Mouse (Mus musculus): ENCODE results near the gene Kcnn1. TPM values are rescaled to one million over a fixed set of nuclear protein-coding genes. Genes with fewer than 3 reads are reported as not detected.

Kcnn1 gene
- polyA plus RNA-seq, 1 experiment from 2014 or later, result 19.8 TPM

DNA sequence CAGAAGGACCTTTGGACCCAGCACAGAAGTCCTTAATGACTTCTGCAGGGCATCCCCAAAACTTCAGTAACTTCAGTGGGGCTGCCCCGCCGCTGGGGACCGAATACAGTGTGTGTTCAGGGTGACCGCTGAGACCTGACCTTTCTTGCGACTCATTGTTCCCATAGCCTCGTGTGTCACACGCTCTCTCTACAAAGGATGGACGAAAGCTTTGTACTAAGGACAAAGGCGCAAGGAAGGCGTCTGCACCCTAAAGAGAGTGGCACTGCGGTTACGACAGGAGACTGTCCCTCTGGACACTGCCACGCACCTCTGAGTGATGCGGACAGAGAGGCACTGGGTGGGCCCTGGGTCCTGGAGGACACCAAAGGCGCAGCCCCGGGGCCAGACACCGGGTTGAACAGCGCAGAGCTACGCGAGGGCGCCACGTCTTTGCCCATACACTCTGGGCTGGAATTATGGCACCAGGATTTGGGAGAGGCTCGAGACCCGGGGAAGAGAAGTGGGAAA is 1.7 kb upstream of the Kcnn1 start:
- ATAC-seq (ENCODE audit: low FRiP score, low read depth), result peak; percentile 17
- H3K4me2 ChIP-seq, result peak overlapping the region; percentile 94
- H3K27ac ChIP-seq (replicated peaks), result peak overlapping the region; percentile 95
- WGBS, result under 1% methylated on average over 24 of the region's 24 CpGs
- H3K27me3 ChIP-seq, result no peaks in the 10 kb centered on the region
- peaks cover 70% of the 10 kb centered on the region for H3K4me1 ChIP-seq (replicated peaks)
- H3K9me3 ChIP-seq, result no peaks in the 10 kb centered on the region
- H3K36me3 ChIP-seq, result peaks cover 6% of the 10 kb centered on the region; the same call in 1 of the 2 replicates
- peak overlapping the region; percentile 48 for H3K4me3 ChIP-seq
- peak overlapping the region; percentile 56 for H3K9ac ChIP-seq

DNA sequence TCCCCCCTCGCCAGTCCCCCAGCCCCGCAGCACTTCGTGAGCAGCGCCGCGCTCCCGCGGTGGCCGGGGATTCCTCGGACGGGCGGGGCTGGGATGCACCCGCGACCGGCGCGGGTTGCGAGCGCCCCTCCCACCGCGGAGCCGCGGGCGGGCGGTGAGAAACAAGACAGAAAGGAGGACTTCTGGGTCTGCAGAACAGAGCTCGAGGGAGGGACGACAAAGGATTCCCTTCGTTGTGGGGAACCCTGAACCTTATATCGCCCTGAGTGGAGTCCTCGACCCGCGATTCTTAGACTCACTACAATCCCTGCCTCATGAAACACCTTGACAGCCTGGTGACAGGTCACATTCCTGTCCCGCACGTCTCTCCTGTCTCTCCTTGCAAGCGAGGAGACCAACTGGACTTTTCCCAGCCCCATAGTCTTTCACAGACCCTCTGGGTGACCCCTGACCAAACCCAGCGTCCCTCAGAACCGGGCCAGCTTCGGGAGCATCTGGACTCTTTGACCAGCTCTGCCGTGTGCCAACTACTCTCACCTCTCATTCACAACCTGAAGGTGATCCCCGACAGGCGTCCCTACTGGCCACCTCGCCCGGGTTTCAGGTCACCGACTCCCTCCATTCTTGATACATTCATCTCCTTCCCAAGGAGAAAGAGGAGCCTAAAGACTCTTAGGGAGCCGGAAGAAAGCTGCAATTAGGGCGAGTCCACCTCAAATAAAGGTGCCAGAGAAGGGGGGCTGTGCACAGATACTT is 1.1 kb upstream of the Kcnn1 start:
- peak overlapping the region; percentile 48 for H3K4me3 ChIP-seq
- H3K9ac ChIP-seq, result peak overlapping the region; percentile 56
- H3K27ac ChIP-seq (replicated peaks), result peak overlapping the region; percentile 95
- no peak for ATAC-seq (ENCODE audit: low FRiP score, low read depth)
- H3K9me3 ChIP-seq, result no peaks in the 10 kb centered on the region
- H3K4me2 ChIP-seq, result peak overlapping the region; percentile 94
- H3K27me3 ChIP-seq, result no peaks in the 10 kb centered on the region
- peaks cover 64% of the 10 kb centered on the region for H3K4me1 ChIP-seq (replicated peaks)
- WGBS, result under 1% methylated on average over 46 of the region's 46 CpGs
- H3K36me3 ChIP-seq, result peaks cover 6% of the 10 kb centered on the region; the same call in 1 of the 2 replicates

DNA sequence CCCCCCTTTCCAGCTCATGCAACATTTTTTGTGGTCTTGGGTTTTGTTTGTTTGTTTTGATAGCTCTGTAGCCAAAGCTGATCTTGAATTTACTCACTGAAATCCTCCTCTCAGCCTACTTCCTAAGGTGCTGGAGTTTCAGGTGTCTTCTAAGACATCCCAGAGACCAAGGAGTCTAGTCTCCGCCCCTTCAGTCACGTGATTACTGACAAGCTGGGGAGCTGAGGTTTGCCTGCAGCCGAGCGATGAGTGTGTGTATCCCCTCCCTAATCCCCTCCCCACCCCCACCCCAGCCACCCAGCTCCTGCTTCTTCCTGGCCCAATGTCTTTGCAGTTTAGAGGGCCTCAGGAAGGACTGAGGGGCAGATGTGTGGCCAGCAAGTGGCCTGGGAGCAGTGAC is 5.5 kb downstream of the Kcnn1 start:
- Histone ChIP-seq H3K27ac (replicated peaks) (no peak overlapping the region), H3K9me3 (no peaks in the 10 kb centered on the region), H3K36me3 (no peaks in the 10 kb centered on the region), H3K4me3 (no peak overlapping the region), H3K27me3 (no peaks in the 10 kb centered on the region), H3K4me1 (replicated peaks) (peaks cover 43% of the 10 kb centered on the region), H3K4me2 (peak overlapping the region; percentile 85), H3K9ac (no peak overlapping the region)
- 14% methylated on average over 4 of the region's 4 CpGs for WGBS
- no peak for ATAC-seq (ENCODE audit: low FRiP score, low read depth)

DNA sequence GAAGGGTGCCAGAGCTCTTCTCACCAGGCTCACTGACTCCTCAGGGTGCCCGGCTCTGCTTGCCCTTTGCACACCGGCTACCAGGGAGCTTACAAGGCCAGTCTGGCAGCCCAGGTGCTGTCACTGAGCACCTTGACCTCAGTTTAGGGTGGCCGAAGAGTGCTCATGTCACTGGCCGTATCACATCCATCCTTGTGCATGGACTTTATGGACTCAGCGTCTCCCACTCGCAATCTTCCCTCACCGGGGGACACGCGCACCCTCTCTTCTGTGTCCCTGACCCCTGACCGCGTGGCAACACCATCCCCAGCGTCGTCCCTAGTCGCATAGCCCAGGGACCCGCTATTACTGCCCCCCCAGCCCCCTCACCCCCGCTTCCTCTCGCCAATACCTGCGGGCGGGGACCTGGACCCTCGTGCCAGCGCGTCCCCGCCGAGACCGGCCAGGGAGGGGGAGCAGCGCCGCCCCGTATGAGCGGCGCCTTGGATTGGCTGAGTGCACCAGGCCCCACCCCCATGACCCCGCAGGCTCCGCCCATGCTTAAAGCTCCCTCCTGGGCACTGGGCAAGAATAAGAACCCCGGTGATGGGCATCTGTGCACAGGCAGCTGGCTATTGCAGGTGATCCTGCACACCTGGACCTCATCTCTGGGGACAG is 6.4 kb downstream of the Kcnn1 start:
- Histone ChIP-seq H3K36me3 (no peaks in the 10 kb centered on the region), H3K27ac (replicated peaks) (no peak overlapping the region), H3K9ac (peak overlapping the region; percentile 53), H3K4me1 (replicated peaks) (peaks cover 35% of the 10 kb centered on the region), H3K4me3 (peak overlapping the region; percentile 53), H3K4me2 (peak overlapping the region; percentile 85), H3K27me3 (no peaks in the 10 kb centered on the region), H3K9me3 (no peaks in the 10 kb centered on the region)
- 7% methylated on average over 31 of the region's 33 CpGs for WGBS
- ATAC-seq (ENCODE audit: low FRiP score, low read depth), result peak; percentile 82

DNA sequence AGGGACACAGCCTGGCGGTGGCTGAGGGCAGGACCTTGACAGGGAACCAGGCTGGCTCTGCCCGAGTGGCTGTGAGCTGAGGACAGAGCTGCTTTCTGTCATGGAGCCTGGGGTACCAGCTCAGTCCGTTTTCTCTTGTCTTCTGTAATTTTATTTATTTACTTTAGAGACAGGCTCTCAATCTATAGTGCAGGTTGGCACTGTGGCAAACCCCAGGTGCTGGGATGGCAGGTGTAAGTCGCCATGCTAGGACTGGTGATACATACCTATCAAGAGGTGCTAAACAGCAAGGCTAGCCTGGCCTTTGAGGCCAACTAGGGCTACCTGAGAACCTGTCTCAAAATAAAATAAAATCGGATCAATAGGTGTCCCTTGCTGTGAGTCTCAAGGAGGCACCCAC is 7.0 kb downstream of the Kcnn1 start:
- 70% methylated on average over 5 of the region's 5 CpGs for WGBS
- no peak overlapping the region for H3K4me3 ChIP-seq
- no peak for ATAC-seq (ENCODE audit: low FRiP score, low read depth)

DNA sequence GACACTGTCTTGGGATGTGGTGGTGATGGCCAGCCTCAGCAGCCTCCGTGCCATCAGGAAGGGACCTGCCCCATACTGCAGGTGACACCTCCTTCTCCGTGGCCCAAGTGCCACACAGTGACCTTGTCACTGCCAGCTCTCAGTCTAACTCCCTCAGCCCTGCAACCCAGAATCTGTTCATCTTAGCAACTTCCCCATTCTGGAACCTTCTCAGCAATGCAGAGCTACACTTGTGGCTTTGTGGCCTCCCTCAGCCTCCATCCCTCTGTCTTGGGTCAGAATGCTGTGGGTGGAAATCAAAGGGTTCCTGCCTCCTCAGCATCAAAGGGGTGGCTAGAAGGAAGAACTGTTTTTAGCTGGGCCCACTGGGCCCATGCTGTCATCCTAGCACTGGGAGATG is 9.2 kb downstream of the Kcnn1 start:
- WGBS, result 97% methylated on average over 2 of the region's 2 CpGs
- Histone ChIP-seq H3K9me3 (no peaks in the 10 kb centered on the region), H3K36me3 (no peaks in the 10 kb centered on the region), H3K27me3 (no peaks in the 10 kb centered on the region), H3K27ac (replicated peaks) (no peak overlapping the region), H3K4me2 (no peak overlapping the region), H3K4me1 (replicated peaks) (peaks cover 31% of the 10 kb centered on the region), H3K4me3 (no peak overlapping the region), H3K9ac (no peak overlapping the region)
- ATAC-seq (ENCODE audit: low FRiP score, low read depth), result no peak

More for the DNA sequence above, 7.0 kb downstream of the Kcnn1 start:
- H3K27ac ChIP-seq (replicated peaks), result no peak overlapping the region
- no peaks in the 10 kb centered on the region for H3K9me3 ChIP-seq
- peaks cover 31% of the 10 kb centered on the region for H3K4me1 ChIP-seq (replicated peaks)
- H3K27me3 ChIP-seq, result no peaks in the 10 kb centered on the region
- peak overlapping the region; percentile 85 for H3K4me2 ChIP-seq
- no peaks in the 10 kb centered on the region for H3K36me3 ChIP-seq
- H3K9ac ChIP-seq, result no peak overlapping the region

DNA sequence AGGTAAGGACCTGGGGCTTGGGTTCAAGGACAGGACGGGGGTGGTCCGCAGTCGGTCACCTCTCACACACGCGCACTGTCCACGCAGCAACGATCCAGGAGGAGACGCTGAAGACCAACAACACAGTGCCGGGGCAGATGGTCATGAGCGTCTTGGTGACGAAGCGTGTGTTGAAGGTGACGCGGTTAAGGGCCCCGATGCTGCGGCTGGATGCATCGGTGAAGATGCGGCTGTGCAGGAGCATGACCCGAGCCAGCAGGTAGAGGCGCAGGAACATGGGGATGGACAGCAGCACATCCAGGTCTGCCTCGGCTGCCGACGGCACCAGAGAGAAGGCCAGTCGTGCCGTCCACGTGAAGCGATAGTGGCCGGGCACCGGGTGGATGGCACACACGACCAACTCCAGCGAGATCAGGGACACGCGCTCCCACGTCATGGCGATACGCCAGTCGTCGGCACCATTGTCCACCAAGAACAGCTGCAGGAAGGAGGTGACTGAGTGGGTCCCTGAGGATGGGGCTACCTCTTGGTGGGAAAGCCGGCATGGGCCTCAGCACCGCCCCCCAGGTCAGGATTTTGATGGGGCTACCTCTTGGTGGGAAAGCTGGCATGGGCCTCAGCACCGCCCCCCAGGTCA is 10.3 kb downstream of the Kcnn1 start:
- H3K4me1 ChIP-seq (replicated peaks), result peaks cover 25% of the 10 kb centered on the region
- no peak overlapping the region for H3K9ac ChIP-seq
- ATAC-seq (ENCODE audit: low FRiP score, low read depth), result no peak
- no peaks in the 10 kb centered on the region for H3K27me3 ChIP-seq
- H3K9me3 ChIP-seq, result no peaks in the 10 kb centered on the region
- H3K4me3 ChIP-seq, result no peak overlapping the region
- H3K4me2 ChIP-seq, result no peak overlapping the region
- H3K36me3 ChIP-seq, result no peaks in the 10 kb centered on the region
- H3K27ac ChIP-seq (replicated peaks), result no peak overlapping the region
- WGBS, result 93% methylated on average over 41 of the region's 41 CpGs

DNA sequence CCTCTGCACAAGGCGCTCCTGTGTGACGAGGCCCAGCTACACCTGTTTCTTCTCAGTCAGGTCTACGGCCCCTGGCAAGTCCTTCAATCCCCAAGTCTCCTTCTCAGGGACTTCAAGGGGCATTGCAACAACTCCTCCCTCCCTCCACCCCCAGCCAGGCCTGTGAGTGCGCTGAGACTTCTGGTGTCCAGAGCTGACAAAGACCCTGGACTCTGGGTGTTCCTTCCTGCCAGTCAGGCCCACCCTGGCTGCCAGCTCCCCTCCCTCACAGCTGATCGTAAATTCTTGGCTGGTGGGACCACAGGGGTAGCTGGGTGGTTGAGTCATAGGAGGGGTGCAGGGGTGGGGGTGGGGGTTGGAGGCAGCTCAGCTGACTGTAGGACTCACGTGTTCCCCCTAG is 11.2 kb downstream of the Kcnn1 start:
- H3K36me3 ChIP-seq, result no peaks in the 10 kb centered on the region
- no peak overlapping the region for H3K4me2 ChIP-seq
- H3K4me1 ChIP-seq (replicated peaks), result peaks cover 16% of the 10 kb centered on the region
- H3K9me3 ChIP-seq, result no peaks in the 10 kb centered on the region
- 63% methylated on average over 6 of the region's 6 CpGs for WGBS
- H3K9ac ChIP-seq, result no peak overlapping the region
- no peak overlapping the region for H3K27ac ChIP-seq (replicated peaks)
- H3K27me3 ChIP-seq, result no peaks in the 10 kb centered on the region
- no peak overlapping the region for H3K4me3 ChIP-seq
- no peak for ATAC-seq (ENCODE audit: low FRiP score, low read depth)

DNA sequence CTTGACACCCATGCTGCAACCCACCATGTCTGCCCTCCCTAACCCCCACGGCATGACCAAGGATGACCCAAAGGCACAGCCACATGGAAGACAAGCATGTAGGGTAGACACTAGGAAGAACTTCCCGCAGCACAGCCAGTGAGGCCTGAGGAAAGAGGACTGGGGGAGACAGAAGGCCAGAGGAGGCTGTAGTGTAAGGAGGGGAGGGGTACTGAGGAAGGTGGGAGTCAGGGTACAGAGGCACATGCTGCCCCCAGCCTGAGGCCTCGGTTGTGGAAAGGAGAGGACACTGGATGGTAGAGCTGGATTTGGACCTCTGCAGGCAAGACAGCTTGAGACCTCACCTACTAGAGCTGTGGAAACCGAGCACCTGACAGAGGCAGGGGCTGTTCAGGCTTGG is 12.1 kb downstream of the Kcnn1 start:
- WGBS, result 81% methylated on average over 4 of the region's 4 CpGs
- Histone ChIP-seq H3K27me3 (no peaks in the 10 kb centered on the region), H3K27ac (replicated peaks) (no peak overlapping the region), H3K36me3 (no peaks in the 10 kb centered on the region), H3K4me2 (no peak overlapping the region), H3K4me1 (replicated peaks) (peaks cover 9% of the 10 kb centered on the region; the same call in 1 of the 2 replicates), H3K9ac (no peak overlapping the region), H3K9me3 (no peaks in the 10 kb centered on the region), H3K4me3 (no peak overlapping the region)
- no peak for ATAC-seq (ENCODE audit: low FRiP score, low read depth)

DNA sequence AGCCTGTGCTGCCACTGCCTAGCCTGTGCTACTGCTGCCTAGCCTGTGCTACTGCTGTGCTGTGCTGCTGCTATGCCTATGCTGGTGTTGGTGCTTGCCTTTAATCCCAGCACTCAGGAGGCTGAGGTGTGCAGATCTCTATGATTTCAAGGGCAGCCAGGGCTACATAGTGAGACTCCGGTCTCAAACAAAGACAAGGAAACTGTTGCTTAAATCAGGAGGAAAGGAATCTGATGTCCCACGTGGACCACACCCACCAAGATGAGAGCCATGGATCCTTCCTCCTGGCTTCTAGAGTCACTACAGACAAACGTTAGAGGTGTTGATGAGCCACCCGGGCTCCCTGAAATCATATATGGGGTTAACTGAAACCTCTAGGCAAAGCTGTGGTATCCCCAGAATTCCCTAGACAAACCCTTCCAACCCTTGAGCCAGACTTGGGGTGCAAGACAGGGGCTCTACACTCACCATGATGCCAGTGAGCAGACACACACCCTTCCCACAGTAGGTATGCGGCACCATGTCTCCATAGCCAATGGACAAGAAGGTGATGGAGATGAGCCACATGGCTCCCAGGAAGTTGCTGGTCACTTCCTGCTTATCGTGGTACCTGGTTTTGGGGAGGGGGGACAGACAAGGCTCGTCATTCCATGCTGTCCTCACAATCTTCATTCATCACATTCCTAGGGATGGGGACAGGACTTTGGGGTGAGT is 12.8 kb downstream of the Kcnn1 start:
- no peak for ATAC-seq (ENCODE audit: low FRiP score, low read depth)
- Histone ChIP-seq H3K9ac (no peak overlapping the region), H3K4me1 (replicated peaks) (peaks cover 9% of the 10 kb centered on the region; the same call in 1 of the 2 replicates), H3K4me3 (no peak overlapping the region), H3K4me2 (no peak overlapping the region), H3K27ac (replicated peaks) (no peak overlapping the region), H3K36me3 (no peaks in the 10 kb centered on the region), H3K27me3 (no peaks in the 10 kb centered on the region), H3K9me3 (no peaks in the 10 kb centered on the region)
- 79% methylated on average over 7 of the region's 7 CpGs for WGBS

DNA sequence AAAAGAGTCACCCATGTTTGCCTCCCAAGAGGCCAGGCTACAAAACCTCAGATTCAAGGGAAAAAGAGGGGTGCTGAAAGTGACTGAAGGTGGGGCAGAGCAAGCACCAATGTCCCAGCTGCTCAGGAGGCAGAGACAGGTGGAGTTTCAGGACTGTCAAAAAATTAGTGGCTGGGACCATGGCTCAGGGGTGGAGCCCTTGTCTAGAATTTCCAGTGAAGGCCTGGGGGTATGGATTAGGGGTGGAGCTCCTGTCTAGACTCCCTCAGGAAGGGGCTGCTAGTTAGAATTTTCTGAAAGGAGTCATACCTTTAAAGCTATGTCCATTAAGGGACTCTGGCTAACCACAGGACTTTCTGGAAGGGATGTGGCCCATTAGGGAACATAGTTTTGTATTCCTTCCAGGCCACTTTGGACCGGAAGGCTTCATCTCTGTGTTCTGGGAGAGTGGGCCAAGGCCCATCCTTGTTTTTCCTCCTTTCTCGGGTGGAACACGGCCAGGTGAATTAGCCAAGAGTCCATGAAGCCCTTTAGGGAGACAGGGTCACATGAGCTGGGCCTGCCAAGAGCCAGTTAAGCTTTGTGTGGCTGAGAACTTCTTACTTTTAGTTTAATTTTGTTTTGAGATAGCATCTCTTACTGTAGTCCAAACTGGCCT is 13.6 kb downstream of the Kcnn1 start:
- Histone ChIP-seq H3K4me3 (no peak overlapping the region), H3K27me3 (no peaks in the 10 kb centered on the region), H3K27ac (replicated peaks) (no peak overlapping the region), H3K9me3 (no peaks in the 10 kb centered on the region), H3K9ac (no peak overlapping the region), H3K4me2 (no peak overlapping the region), H3K36me3 (no peaks in the 10 kb centered on the region), H3K4me1 (replicated peaks) (0 out of 2 replicates have a peak, but pooled peaks cover under 1% of the 10 kb centered on the region)
- 88% methylated on average over 3 of the region's 3 CpGs for WGBS
- ATAC-seq (ENCODE audit: low FRiP score, low read depth), result no peak

Data from hindbrain, embryonic 15.5 days (tissue).